Mouse (Mus musculus) stomach, adult 2 months (tissue): Measurements from ENCODE around the gene Anxa8. TPM values are rescaled to one million over a fixed set of nuclear protein-coding genes. Genes with fewer than 3 reads are reported as not detected.

Experiments used
- polyA plus RNA-seq: library from polyadenylated mRNA; depleted of rRNA; stranded (reverse); fragments of >200 nt; gene quantifications from 2 replicates; pipeline ENCODE4 v1.2.3, GENCODE M21; 2012; rRNA removed

Anxa8 gene
- 3.6 and 6.2 TPM in 2 replicates for polyA plus RNA-seq

GRCm38 (mm10) chr14:34085731-34086130 lies at the start of gene Anxa8:
Gene Anxa8 (plus strand): TSS chr14:34085981.

DNA sequence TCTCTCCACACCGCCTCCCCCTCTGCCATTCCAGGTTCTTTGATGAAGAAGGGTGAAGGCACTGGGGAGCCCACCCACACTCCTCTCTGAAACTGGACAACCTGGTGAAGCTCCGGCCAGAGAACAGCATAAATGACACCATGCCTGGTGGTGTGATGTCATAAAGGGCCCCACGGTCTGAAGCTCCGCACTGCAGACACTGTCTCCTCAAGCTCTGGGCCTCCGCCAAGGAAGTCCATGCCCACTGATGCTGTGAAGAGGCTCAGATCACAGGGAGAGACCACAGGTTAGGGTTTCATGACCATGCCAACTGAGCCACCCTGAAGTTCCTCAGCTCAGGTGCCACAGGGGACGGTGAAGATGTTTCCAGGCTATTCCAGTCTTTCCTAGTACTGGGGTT lies 33.3 kb upstream of the Anxa8 start, which contains the start of gene Antxrl:
Antxrl (plus strand) TSS at position 192 of the 400 bp plus-strand sequence.

GRCm38 (mm10) chr14:34102601-34103000 lies 16.8 kb downstream of the Anxa8 start, which contains the start of gene A630023A22Rik:
Gene A630023A22Rik (minus strand): TSS chr14:34102754.

Other genes starting within 250 kb of the Anxa8 start
- 1.4 and 1.5 TPM in 2 replicates for gene Gdf10, start 162.4 kb upstream of the Anxa8 start, polyA plus RNA-seq
- gene Gdf2, start 144.9 kb upstream of the Anxa8 start, polyA plus RNA-seq, result not detected in 2 replicates
- gene Rbp3, start 132.0 kb upstream of the Anxa8 start, polyA plus RNA-seq, result not detected in 2 replicates
- not detected in 2 replicates for gene Zfp488, start 107.2 kb upstream of the Anxa8 start, polyA plus RNA-seq
- not detected in 2 replicates for gene Gm30083, start 70.8 kb upstream of the Anxa8 start, polyA plus RNA-seq
- 0.03 TPM in 1 of 2 replicates, not detected in the other for gene Gm5460, start 69.2 kb upstream of the Anxa8 start, polyA plus RNA-seq
- not detected in 2 replicates for gene Antxrl, start 33.3 kb upstream of the Anxa8 start, polyA plus RNA-seq
- gene A630023A22Rik, start 16.8 kb downstream of the Anxa8 start, polyA plus RNA-seq, result not detected in 2 replicates
- 1.1 and 1.4 TPM in 2 replicates for gene Npy4r, start 66.5 kb downstream of the Anxa8 start, polyA plus RNA-seq
- gene Gprin2, start 115.7 kb downstream of the Anxa8 start, polyA plus RNA-seq, result 0.19 and 0.29 TPM in 2 replicates
- gene Syt15, start 133.6 kb downstream of the Anxa8 start, polyA plus RNA-seq, result 1.8 and 2.5 TPM in 2 replicates
- gene Shld2, start 224.5 kb downstream of the Anxa8 start, polyA plus RNA-seq, result 0.45 and 0.47 TPM in 2 replicates
- gene Glud1, start 224.7 kb downstream of the Anxa8 start, polyA plus RNA-seq, result 30.1 and 41.1 TPM in 2 replicates